Mouse (Mus musculus) spleen, adult 2 months (tissue): ENCODE measurements around the gene Sdc4. TPM values are rescaled to one million over a fixed set of nuclear protein-coding genes. Genes with fewer than 3 reads are reported as not detected.
A peak's percentile ranks its signal among the peaks of the same experiment; 100 is the strongest.

Source experiments
- DNase-seq, 2 experiments: peaks; one replicate each; pipeline versions ENCODE4 v3.0.0 to v3.0.0-alpha.2; 2012 to 2021; ENCODE audit warnings: low spot score in 2 of 2, low read depth in 1 of 2
- H3K27ac ChIP-seq: fragments of 200-500 bp; 2 replicates; pipeline ENCODE4 v1.5.1; 2012; ENCODE audit warnings: low read length, inconsistent platforms; ENCODE audit not compliant: insufficient read depth
- H3K27me3 ChIP-seq: fragments of 200-500 bp; 2 replicates; pipeline ENCODE4 v1.6.1; 2012; ENCODE audit warnings: mild to moderate bottlenecking, moderate library complexity, low read length, inconsistent platforms; ENCODE audit not compliant: control insufficient read depth, insufficient read depth
- H3K36me3 ChIP-seq: fragments of 200-500 bp; 2 replicates; pipeline ENCODE4 v1.6.1; 2012; ENCODE audit warnings: mild to moderate bottlenecking, low read length, inconsistent platforms; ENCODE audit not compliant: control insufficient read depth, insufficient read depth
- H3K4me1 ChIP-seq: fragments of 200-500 bp; 2 replicates; pipeline ENCODE4 v1.6.1; 2011; ENCODE audit warnings: inconsistent platforms; ENCODE audit not compliant: control insufficient read depth, insufficient read depth, insufficient read length
- H3K4me3 ChIP-seq: fragments of 200-500 bp; 2 replicates; pipeline ENCODE4 v1.5.1; 2011; ENCODE audit warnings: mild to moderate bottlenecking, inconsistent platforms; ENCODE audit not compliant: insufficient read depth, insufficient read length; ENCODE audit errors: extremely low read depth
- CTCF ChIP-seq: fragments of 200-500 bp; IDR thresholded peaks from 2 replicates; pipeline ENCODE4 v1.5.1; 2011; ENCODE audit warnings: mild to moderate bottlenecking, inconsistent platforms; ENCODE audit not compliant: insufficient read depth, insufficient read length, insufficient replicate concordance; ENCODE audit errors: extremely low read depth
- POLR2A ChIP-seq: fragments of 200-500 bp; IDR thresholded peaks from 2 replicates; pipeline ENCODE4 v1.6.1; 2011; ENCODE audit warnings: low read depth, low read length, inconsistent platforms
- WGBS: fragments of 180-500 bp; shearing (Covaris S2); methylation state at CpG from one replicate; pipeline ENCODE4 v1.1.7; 2018; 5-methylcytosine and 5-hydroxymethylcytosine counted together
- polyA plus RNA-seq: library from polyadenylated mRNA; depleted of rRNA; stranded (reverse); fragments of >200 nt; gene quantifications from 2 replicates; pipeline ENCODE4 v1.2.3, GENCODE M21; 2012; rRNA removed

Gene Sdc4
- polyA plus RNA-seq: 21.0 and 25.0 TPM in 2 replicates

- Histone ChIP-seq H3K27me3 (no peaks in the 10 kb centered on the region), H3K27ac (peak within 1 kb of the TSS; percentile 93)
- WGBS: 19% methylated on average over 18 of the region's 18 CpGs
Observed at GRCm38 (mm10) chr2:164443460-164444000, at the start of gene Sdc4. Gene Sdc4, minus strand, starts transcription at chr2:164443887.

GRCm38 (mm10) chr2:164487812-164488211 is 44.1 kb upstream of the Sdc4 start:
- peaks cover 11% of the 10 kb centered on the region for H3K4me1 ChIP-seq
- H3K27me3 ChIP-seq: peaks cover 13% of the 10 kb centered on the region
- 84% methylated on average over 9 of the region's 9 CpGs for WGBS
- no peaks in the 10 kb centered on the region; the same call in 1 of the 2 replicates for H3K36me3 ChIP-seq
- DNase-seq: no peak
- TF ChIP-seq CTCF: no peak
- no peak for TF ChIP-seq POLR2A
- no peak overlapping the region for H3K4me3 ChIP-seq
- H3K27ac ChIP-seq: no peak overlapping the region

More at GRCm38 (mm10) chr2:164443460-164444000, at the start of gene Sdc4:
- Histone ChIP-seq H3K36me3 (no peaks in the 10 kb centered on the region), H3K4me1 (peaks cover 17% of the 10 kb centered on the region; the same call in 1 of the 2 replicates), H3K4me3 (peak within 1 kb of the TSS; percentile 73)
- TF ChIP-seq CTCF (no peak), POLR2A (no peak)
- no peak for DNase-seq

- TF ChIP-seq CTCF: no peak
- no peak for TF ChIP-seq POLR2A
- 22% methylated on average over 11 of the region's 11 CpGs for whole genome bisulfite sequencing
- Histone ChIP-seq H3K27me3 (peaks cover 13% of the 10 kb centered on the region), H3K27ac (no peak overlapping the region), H3K4me1 (peaks cover 11% of the 10 kb centered on the region), H3K4me3 (peak overlapping the region; percentile 52; the same call in 1 of the 2 replicates), H3K36me3 (no peaks in the 10 kb centered on the region; the same call in 1 of the 2 replicates)
- no peak for DNase-seq
Observed at GRCm38 (mm10) chr2:164487115-164487527, 43.4 kb upstream of the Sdc4 start.

- DNase-seq: peak in 1 of 2 experiments; percentile 18
- 2% methylated on average over 88 of the region's 90 CpGs for WGBS
- Histone ChIP-seq H3K27me3 (peaks cover 13% of the 10 kb centered on the region), H3K27ac (0 out of 2 replicates have a peak overlapping the region, but pooled peaks have one; percentile 8), H3K4me3 (peak overlapping the region; percentile 52), H3K36me3 (no peaks in the 10 kb centered on the region; the same call in 1 of the 2 replicates), H3K4me1 (peaks cover 11% of the 10 kb centered on the region)
- TF ChIP-seq POLR2A: no peak
- TF ChIP-seq CTCF: no peak
Observed at GRCm38 (mm10) chr2:164486258-164487114, 42.8 kb upstream of the Sdc4 start.

- H3K4me1 ChIP-seq: peaks cover 11% of the 10 kb centered on the region
- H3K27me3 ChIP-seq: peaks cover 13% of the 10 kb centered on the region
- 0 out of 2 replicates have a peak within 1 kb of the TSS, but pooled peaks have one; percentile 8 for H3K27ac ChIP-seq
- H3K36me3 ChIP-seq: no peaks in the 10 kb centered on the region; the same call in 1 of the 2 replicates
- 12% methylated on average over 26 of the region's 26 CpGs for WGBS
- H3K4me3 ChIP-seq: peak within 1 kb of the TSS; percentile 52
- no peak for DNase-seq
- TF ChIP-seq POLR2A: no peak
- no peak for TF ChIP-seq CTCF
Observed at GRCm38 (mm10) chr2:164485681-164486257, 42.1 kb upstream of the Sdc4 start, which contains the start of gene Dbndd2. Gene Dbndd2, plus strand, starts transcription at chr2:164486106.

- Histone ChIP-seq H3K4me3 (no peak within 1 kb of the TSS), H3K27ac (no peak within 1 kb of the TSS), H3K27me3 (no peaks in the 10 kb centered on the region), H3K36me3 (peaks cover 6% of the 10 kb centered on the region), H3K4me1 (no peaks in the 10 kb centered on the region)
- TF ChIP-seq CTCF (no peak), POLR2A (no peak)
- DNase-seq: no peak
- WGBS: 93% methylated on average over 6 of the region's 6 CpGs
Observed at GRCm38 (mm10) chr2:164473624-164474023, 29.9 kb upstream of the Sdc4 start, which contains the start of gene Trp53tg5. Gene Trp53tg5, minus strand, starts transcription at chr2:164473724.
